Mouse (Mus musculus) embryonic stem cell, embryonic (primary cell): ENCODE data around the gene Dhx29.

ENCODE experiments used
- CTCF ChIA-PET, 4 experiments: fragments of 300-600 bp in 2 of 4; fragments of 350-600 bp in 2 of 4; sonication (Branson Sonifier 250); formaldehyde crosslinking; loops; one replicate each; lab custom pipeline; 2022; ENCODE audit warnings: inconsistent platforms in 2 of 4; lab: Charles Lee
- POLR2A ChIA-PET, 4 experiments: fragments of 300-600 bp in 2 of 4; fragments of 350-600 bp in 2 of 4; sonication (Branson Sonifier 250); formaldehyde crosslinking; loops; one replicate each; lab custom pipeline; 2022; ENCODE audit warnings: antibody characterized with exemption in 4 of 4, inconsistent platforms in 1 of 4; lab: Charles Lee

Dhx29 gene

GRCm38 (mm10) chr13:112927287-112928001 is at the start of gene Dhx29, which contains the start of gene Mtrex:
Gene Dhx29, plus strand, starts transcription at chr13:112927454.
Gene Mtrex, minus strand, starts transcription at chr13:112927398.
- ChIA-PET POLR2A (interaction anchor here (0.5 to 4.6 kb wide), 62 partner anchors 9 to 1201 kb away, joined by 3 to 37 read pairs (median 4); partner anchors contain the start of genes Plpp1 (in 3 of the 4), Ccno (in 2 of the 4), Il6st (in 1 of the 4) and Slc38a9 (in 1 of the 4)), CTCF (interaction anchor here (0.6 to 1.5 kb wide), 7 partner anchors 17 to 253 kb away, joined by 3 to 9 read pairs (median 3); partner anchors contain the start of gene Ccno (in 1 of the 4))

- CTCF ChIA-PET = no interaction called here
- POLR2A ChIA-PET = interaction anchor here in 2 of 4 experiments (0.7 to 1.1 kb wide), 2 partner anchors 8 to 40 kb away, joined by 3 read pairs; partner anchors contain the start of genes Dhx29 (in 1 of the 2) and Mtrex (in 1 of the 2)
These were observed 40.0 kb upstream of the Dhx29 start for GRCm38 (mm10) chr13:112887234-112887633.

- CTCF ChIA-PET = no interaction called here
These were observed 25.1 kb upstream of the Dhx29 start for GRCm38 (mm10) chr13:112902176-112902575.

GRCm38 (mm10) chr13:112909663-112910062 is 17.6 kb upstream of the Dhx29 start:
- POLR2A ChIA-PET = interaction anchor here in 3 of 4 experiments (0.6 to 5.4 kb wide), 4 partner anchors 18 to 1074 kb away, joined by 5 to 37 read pairs (median 8); partner anchors contain the start of genes Dhx29 (in 2 of the 3) and Mtrex (in 2 of the 3)
- CTCF ChIA-PET = interaction anchor here (0.6 to 2.3 kb wide), 11 partner anchors 9 to 236 kb away, joined by 3 to 8 read pairs (median 4); partner anchors contain the start of genes Dhx29 (in 1 of the 4) and Mtrex (in 1 of the 4)

More at GRCm38 (mm10) chr13:112902176-112902575, 25.1 kb upstream of the Dhx29 start:
- POLR2A ChIA-PET = no interaction called here

- ChIA-PET POLR2A (interaction anchor here in 2 of 4 experiments (2.3 to 5.4 kb wide), 2 partner anchors 17 kb away, joined by 7 to 37 read pairs; partner anchors contain the start of genes Dhx29 (in 2 of the 2) and Mtrex (in 2 of the 2)), CTCF (interaction anchor here (0.6 to 2.2 kb wide), 10 partner anchors 8 to 237 kb away, joined by 3 to 8 read pairs (median 4); partner anchors contain the start of genes Dhx29 (in 1 of the 4) and Mtrex (in 1 of the 4))
These were observed 16.8 kb upstream of the Dhx29 start for GRCm38 (mm10) chr13:112910434-112910833.

- CTCF ChIA-PET = interaction anchor here in 1 of 4 experiments (0.6 kb wide), 1 partner anchor 9 kb away, joined by 3 read pairs; no protein-coding TSS in a partner anchor
- POLR2A ChIA-PET = interaction anchor here in 2 of 4 experiments (1.5 to 3.1 kb wide), 2 partner anchors 8 to 9 kb away, joined by 6 to 21 read pairs; partner anchors contain the start of genes Dhx29 (in 2 of the 2) and Mtrex (in 2 of the 2)
These were observed 8.0 kb upstream of the Dhx29 start for GRCm38 (mm10) chr13:112919141-112919865.

GRCm38 (mm10) chr13:112920906-112921305 is 6.3 kb upstream of the Dhx29 start:
- ChIA-PET POLR2A (no interaction called here), CTCF (no interaction called here)

DNA sequence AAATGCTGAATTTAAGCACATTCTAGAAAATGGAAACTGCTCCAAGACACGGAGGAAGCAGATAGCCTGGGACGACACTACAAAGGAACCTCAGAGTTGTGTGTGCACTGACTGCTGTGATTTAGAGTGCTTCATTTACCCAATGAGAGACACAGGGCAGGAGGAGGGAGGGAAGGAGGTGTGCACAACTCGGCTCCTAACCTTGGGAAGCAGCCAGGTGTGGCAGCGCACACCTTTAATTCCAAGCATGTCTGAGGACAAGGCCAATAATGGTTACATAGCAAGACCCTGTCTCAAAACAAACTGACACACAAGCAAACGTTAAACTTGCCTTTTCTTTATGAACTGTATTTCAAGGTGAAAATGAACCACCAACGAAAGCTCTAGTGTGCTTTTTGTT is 2.0 kb upstream of the Dhx29 start:
- POLR2A ChIA-PET = interaction anchor here in 3 of 4 experiments (0.6 to 4.6 kb wide), 6 partner anchors 8 to 265 kb away, joined by 3 to 37 read pairs (median 5); partner anchors contain the start of gene Slc38a9 (in 1 of the 3)

DNA sequence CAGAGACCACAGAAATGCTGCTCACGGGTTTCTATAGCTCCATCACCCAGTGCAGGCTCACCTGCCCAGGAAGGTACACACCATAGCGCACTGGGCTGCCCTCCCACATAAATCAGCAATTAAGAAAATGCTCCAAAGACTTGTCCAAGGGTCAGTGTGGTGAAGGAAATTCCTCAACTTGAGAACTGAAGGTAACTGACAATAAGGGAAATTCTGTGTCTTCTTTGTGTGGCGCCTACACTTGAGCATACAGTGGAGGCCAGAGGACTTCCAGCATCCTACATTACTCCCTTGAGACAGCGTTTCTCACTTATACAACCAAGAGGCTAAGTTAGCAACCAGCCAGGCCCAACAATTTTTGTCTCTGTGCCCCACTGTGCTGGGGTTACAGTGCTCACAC is 1.3 kb upstream of the Dhx29 start:
- ChIA-PET CTCF (no interaction called here), POLR2A (interaction anchor here in 2 of 4 experiments (0.5 to 4.6 kb wide), 15 partner anchors 9 to 266 kb away, joined by 3 to 37 read pairs (median 5); partner anchors contain the start of genes Plpp1 (in 2 of the 2), Ccno (in 1 of the 2) and Slc38a9 (in 1 of the 2))

More for the DNA sequence above, 2.0 kb upstream of the Dhx29 start:
- CTCF ChIA-PET = no interaction called here

GRCm38 (mm10) chr13:112926796-112927195 is 458 bp upstream of the Dhx29 start:
- POLR2A ChIA-PET = interaction anchor here (0.5 to 4.6 kb wide), 55 partner anchors 8 to 584 kb away, joined by 3 to 37 read pairs (median 5); partner anchors contain the start of genes Plpp1 (in 3 of the 4), Ccno (in 2 of the 4) and Slc38a9 (in 1 of the 4)
- CTCF ChIA-PET = interaction anchor here (0.6 to 1.2 kb wide), 4 partner anchors 21 to 108 kb away, joined by 3 to 9 read pairs (median 4); no protein-coding TSS in a partner anchor

DNA sequence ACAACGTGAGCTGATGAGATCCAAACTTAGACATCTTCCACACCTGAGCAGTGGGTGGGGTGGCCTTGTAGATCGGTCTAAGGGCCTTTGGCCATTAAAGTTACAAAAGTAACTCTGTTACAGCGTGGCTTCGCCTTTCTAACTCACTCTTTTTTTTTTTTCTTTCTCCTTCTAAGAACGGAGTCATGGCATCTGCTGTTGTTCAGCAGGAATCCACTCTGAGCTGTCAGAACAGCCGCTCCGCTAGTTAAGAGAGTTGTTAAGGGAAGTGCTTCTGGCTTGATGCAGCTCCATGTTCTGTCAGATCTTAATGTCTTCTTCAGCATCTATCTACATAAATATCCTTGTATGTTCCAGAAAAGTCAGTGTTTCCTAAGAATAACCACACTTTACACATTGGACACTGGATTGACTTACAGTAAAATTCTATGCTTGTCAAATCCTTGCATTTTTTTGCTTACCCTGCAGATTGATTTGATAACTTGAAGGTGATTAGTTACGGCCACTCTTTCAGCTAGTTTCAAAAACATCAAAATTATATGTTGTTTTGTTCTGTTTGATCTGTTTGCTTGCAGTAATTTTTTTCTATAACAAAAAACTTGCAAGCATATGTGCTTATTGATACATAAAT is 899 bp downstream of the Dhx29 start:
- ChIA-PET CTCF (interaction anchor here in 3 of 4 experiments (0.7 to 1.5 kb wide), 5 partner anchors 18 to 427 kb away, joined by 3 to 6 read pairs (median 3); partner anchors contain the start of gene Ccno (in 1 of the 3)), POLR2A (interaction anchor here (0.6 to 4.6 kb wide), 44 partner anchors 9 to 1264 kb away, joined by 3 to 37 read pairs (median 5); partner anchors contain the start of genes Ccno (in 2 of the 4), Plpp1 (in 2 of the 4), Il6st (in 1 of the 4) and Slc38a9 (in 1 of the 4))

GRCm38 (mm10) chr13:112938130-112938529 is 10.9 kb downstream of the Dhx29 start:
- CTCF ChIA-PET = no interaction called here
- POLR2A ChIA-PET = interaction anchor here in 2 of 4 experiments (0.6 to 1.6 kb wide), 3 partner anchors 10 to 108 kb away, joined by 3 to 7 read pairs (median 3); partner anchors contain the start of genes Dhx29 (in 1 of the 2), Gpx8 (in 1 of the 2) and Mtrex (in 1 of the 2)

DNA sequence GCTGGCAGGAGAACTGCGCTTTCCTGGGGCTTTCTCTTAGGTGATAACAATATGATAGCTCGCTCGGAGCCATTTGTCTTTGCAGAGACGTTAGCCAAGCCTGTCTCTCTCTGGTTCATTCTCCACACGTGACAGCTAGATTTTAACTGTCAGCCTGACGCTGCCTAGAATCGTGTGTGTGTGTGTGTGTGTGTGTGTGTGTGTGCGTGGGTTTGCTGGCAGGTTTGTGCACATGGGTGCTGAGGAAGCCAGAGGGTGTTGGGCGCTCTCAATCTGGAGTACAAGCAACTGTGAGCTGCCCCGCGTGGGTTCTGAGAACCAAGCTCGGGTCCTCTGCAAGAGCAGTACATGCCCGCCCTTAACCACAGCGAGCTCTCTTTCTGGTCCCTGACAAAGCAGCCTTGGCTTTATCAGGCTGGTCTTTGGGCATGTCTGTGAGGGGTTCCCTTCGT is 14.7 kb downstream of the Dhx29 start:
- ChIA-PET POLR2A (interaction anchor here in 3 of 4 experiments (0.6 to 2.3 kb wide), 12 partner anchors 10 to 74 kb away, joined by 3 to 23 read pairs (median 5); partner anchors contain the start of genes Dhx29 (in 2 of the 3) and Mtrex (in 2 of the 3)), CTCF (interaction anchor here in 1 of 4 experiments (0.6 to 1.0 kb wide), 2 partner anchors 18 to 32 kb away, joined by 3 read pairs; no protein-coding TSS in a partner anchor)

DNA sequence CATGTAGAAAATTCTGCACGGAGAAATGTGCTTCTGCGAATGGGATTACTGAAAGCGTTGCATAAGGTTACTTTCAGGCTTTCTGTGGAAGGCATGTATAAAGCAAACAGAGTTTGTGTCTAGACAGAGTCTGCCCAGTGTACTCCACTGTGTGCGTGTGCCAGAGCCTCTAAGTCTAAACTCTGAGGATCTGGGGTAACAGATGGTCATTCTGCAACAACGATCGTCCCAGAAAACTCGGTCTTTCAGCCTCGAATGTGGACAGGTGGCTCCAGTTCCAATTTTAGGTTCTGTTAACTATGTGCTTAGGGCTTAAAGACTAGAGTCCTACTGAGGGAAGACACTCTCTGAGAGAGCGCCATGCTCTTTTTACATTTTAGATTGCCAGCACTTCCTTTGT is 18.1 kb downstream of the Dhx29 start:
- ChIA-PET POLR2A (interaction anchor here in 1 of 4 experiments (0.9 to 1.2 kb wide), 2 partner anchors 17 to 32 kb away, joined by 3 read pairs; no protein-coding TSS in a partner anchor), CTCF (interaction anchor here in 1 of 4 experiments (0.7 kb wide), 1 partner anchor 327 kb away, joined by 3 read pairs; no protein-coding TSS in a partner anchor)

- CTCF ChIA-PET = interaction anchor here in 1 of 4 experiments (0.7 kb wide), 1 partner anchor 327 kb away, joined by 3 read pairs; no protein-coding TSS in a partner anchor
These were observed 18.6 kb downstream of the Dhx29 start for GRCm38 (mm10) chr13:112945900-112946299.

GRCm38 (mm10) chr13:112954067-112954466 is 26.8 kb downstream of the Dhx29 start:
- ChIA-PET POLR2A (interaction anchor here in 2 of 4 experiments (0.6 to 1.1 kb wide), 2 partner anchors 12 to 27 kb away, joined by 3 to 7 read pairs; no protein-coding TSS in a partner anchor), CTCF (no interaction called here)

More at GRCm38 (mm10) chr13:112945900-112946299, 18.6 kb downstream of the Dhx29 start:
- POLR2A ChIA-PET = interaction anchor here in 1 of 4 experiments (1.1 kb wide), 1 partner anchor 19 kb away, joined by 5 read pairs; the partner anchor contains the start of genes Dhx29 and Mtrex
